Mouse (Mus musculus) hindbrain, embryonic 11.5 days (tissue): ENCODE measurements around the gene Sars. TPM values are rescaled to one million over a fixed set of nuclear protein-coding genes. Genes with fewer than 3 reads are reported as not detected.

Experiments
- ATAC-seq: fragments of 200-750 bp; cut with Nextera tagmentation; 2 replicates; pipeline ENCODE4 v1.8.0; 2017; ENCODE audit warnings: mild to moderate bottlenecking, moderate TSS enrichment, moderate library complexity; ENCODE audit not compliant: low FRiP score
- DNase-seq: peaks from one replicate; pipeline ENCODE4 v3.0.0-alpha.2; 2015; ENCODE audit warnings: low spot score
- H3K27ac ChIP-seq: fragments of 300-500 bp; sonication (generic); 2 replicates; pipeline ENCODE4 v1.5.1; 2014; ENCODE audit warnings: mild to moderate bottlenecking, low read depth, low read length
- H3K27me3 ChIP-seq: fragments of 300-500 bp; sonication (generic); 2 replicates; pipeline ENCODE4 v1.6.1; 2014; ENCODE audit warnings: mild to moderate bottlenecking, low read length, moderate library complexity, mixed read lengths; ENCODE audit not compliant: control insufficient read depth, insufficient read depth
- H3K36me3 ChIP-seq: fragments of 300-500 bp; sonication (generic); 2 replicates; pipeline ENCODE4 v1.6.1; 2014; ENCODE audit warnings: mild to moderate bottlenecking, low read length, moderate library complexity, mixed read lengths; ENCODE audit not compliant: control insufficient read depth, insufficient read depth
- H3K4me1 ChIP-seq: fragments of 300-500 bp; sonication (generic); replicated peaks from 2 replicates; pipeline ENCODE4 v1.6.1; 2014; ENCODE audit warnings: low read length, mixed read lengths; ENCODE audit not compliant: control insufficient read depth, insufficient read depth
- H3K4me2 ChIP-seq: fragments of 300-500 bp; sonication (generic); replicated peaks from 2 replicates; pipeline ENCODE4 v1.6.1; 2014; ENCODE audit warnings: mild to moderate bottlenecking, low read depth, low read length
- H3K4me3 ChIP-seq: fragments of 300-500 bp; sonication (generic); 2 replicates; pipeline ENCODE4 v1.5.1; 2014; ENCODE audit warnings: low read depth, low read length
- H3K9ac ChIP-seq: fragments of 300-500 bp; sonication (generic); 2 replicates; pipeline ENCODE4 v1.6.1; 2014; ENCODE audit warnings: low read depth, low read length
- H3K9me3 ChIP-seq: fragments of 300-500 bp; sonication (generic); 2 replicates; pipeline ENCODE4 v1.6.1; 2016; ENCODE audit warnings: low read length; ENCODE audit not compliant: control insufficient read depth
- WGBS: fragments of 180-500 bp; shearing (Covaris S2); extraction: QIAGEN DNeasy Blood & Tissue Kit; methylation state at CpG from one replicate; pipeline ENCODE4 v1.1.7; 2014; 5-methylcytosine and 5-hydroxymethylcytosine counted together
- polyA plus RNA-seq: library from polyadenylated mRNA; unstranded; fragments of >200 nt; fragmentation: Nextera tagmentation; extraction: Ambion mirVana; gene quantifications from 2 replicates; pipeline ENCODE4 v1.2.1, GENCODE M21; 2014

Sars gene
- polyA plus RNA-seq, 1 experiment from 2014 or later: 181 TPM

DNA sequence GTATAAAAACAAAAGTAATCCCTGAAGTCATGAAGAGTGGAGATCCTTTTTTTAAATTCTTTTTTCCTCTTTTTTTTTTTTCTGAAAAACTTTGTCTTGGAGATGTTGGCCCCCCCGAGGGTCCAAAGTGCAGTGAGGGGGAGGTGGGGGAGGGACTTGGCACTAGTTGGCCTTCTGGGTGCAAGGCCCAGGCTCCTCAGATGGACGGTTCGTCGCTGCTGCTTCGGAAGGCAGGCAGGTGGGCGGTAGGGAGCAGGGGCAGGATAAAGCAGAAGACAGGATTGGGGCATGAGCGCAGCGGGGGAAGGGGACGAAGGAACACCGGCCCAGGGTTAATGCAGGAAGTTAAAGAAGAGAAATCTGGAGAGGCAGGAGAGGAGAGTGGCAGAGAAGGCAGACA lies 52.7 kb downstream of the Sars start:
- DNase-seq: no peak
- no peaks in the 10 kb centered on the region for H3K9me3 ChIP-seq
- no peaks in the 10 kb centered on the region for H3K27me3 ChIP-seq
- no peak overlapping the region for H3K4me2 ChIP-seq
- H3K4me1 ChIP-seq: peaks cover 2% of the 10 kb centered on the region; the same call in 1 of the 2 replicates
- no peak overlapping the region for H3K4me3 ChIP-seq
- WGBS: 15% methylated on average over 10 of the region's 10 CpGs
- peaks cover 17% of the 10 kb centered on the region for H3K36me3 ChIP-seq
- H3K9ac ChIP-seq: no peak overlapping the region
- no peak overlapping the region for H3K27ac ChIP-seq
- ATAC-seq: no peak

- no peak overlapping the region for H3K4me2 ChIP-seq
- H3K9ac ChIP-seq: no peak overlapping the region
- H3K9me3 ChIP-seq: no peaks in the 10 kb centered on the region
- H3K4me1 ChIP-seq: peaks cover 4% of the 10 kb centered on the region; the same call in 1 of the 2 replicates
- H3K36me3 ChIP-seq: peaks cover 4% of the 10 kb centered on the region; the same call in 1 of the 2 replicates
- no peaks in the 10 kb centered on the region for H3K27me3 ChIP-seq
- DNase-seq: peak; percentile 99
- ATAC-seq: peak; percentile 57
- H3K27ac ChIP-seq: no peak overlapping the region
- WGBS: 1% methylated on average over 5 of the region's 5 CpGs
- H3K4me3 ChIP-seq: no peak overlapping the region
Observed at GRCm38 (mm10) chr3:108389111-108389545, 55.9 kb downstream of the Sars start.

- no peak for ATAC-seq
- WGBS: 95% methylated on average over 10 of the region's 10 CpGs
- H3K36me3 ChIP-seq: no peaks in the 10 kb centered on the region
- no peak overlapping the region for H3K4me2 ChIP-seq
- no peak overlapping the region for H3K27ac ChIP-seq
- no peaks in the 10 kb centered on the region for H3K27me3 ChIP-seq
- no peak overlapping the region for H3K9ac ChIP-seq
- H3K4me3 ChIP-seq: no peak overlapping the region
- no peaks in the 10 kb centered on the region for H3K9me3 ChIP-seq
- peaks cover 2% of the 10 kb centered on the region; the same call in 1 of the 2 replicates for H3K4me1 ChIP-seq
- DNase-seq: no peak
Observed at GRCm38 (mm10) chr3:108386186-108386585, 58.8 kb downstream of the Sars start.

DNA sequence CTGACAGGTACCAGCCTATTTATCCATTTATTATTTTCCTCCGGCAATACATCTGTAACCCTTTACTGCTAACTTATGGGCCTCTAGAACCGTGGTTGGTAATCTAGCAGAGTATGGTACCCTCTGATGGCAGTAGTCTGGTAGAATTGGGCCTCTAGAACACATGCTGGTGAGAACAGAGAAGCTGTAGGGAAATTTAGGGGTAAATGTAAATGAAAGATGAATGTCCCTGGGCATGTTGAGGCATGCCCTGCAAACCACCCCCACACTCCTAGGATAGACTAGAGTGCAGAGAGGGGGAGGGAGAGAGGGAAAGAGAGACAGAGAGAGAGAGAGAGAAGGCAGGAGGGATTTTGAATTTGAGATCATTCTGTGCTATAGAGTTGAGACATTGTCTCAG lies 60.6 kb downstream of the Sars start:
- Histone ChIP-seq H3K27ac (no peak overlapping the region), H3K36me3 (no peaks in the 10 kb centered on the region), H3K4me3 (peak overlapping the region; percentile 49), H3K4me1 (peaks cover 2% of the 10 kb centered on the region; the same call in 1 of the 2 replicates), H3K9ac (peak overlapping the region; percentile 5; the same call in 1 of the 2 replicates), H3K4me2 (peak overlapping the region; percentile 35), H3K9me3 (no peaks in the 10 kb centered on the region), H3K27me3 (no peaks in the 10 kb centered on the region)
- no peak for ATAC-seq
- 54% methylated on average over 2 of the region's 2 CpGs for WGBS
- no peak for DNase-seq

DNA sequence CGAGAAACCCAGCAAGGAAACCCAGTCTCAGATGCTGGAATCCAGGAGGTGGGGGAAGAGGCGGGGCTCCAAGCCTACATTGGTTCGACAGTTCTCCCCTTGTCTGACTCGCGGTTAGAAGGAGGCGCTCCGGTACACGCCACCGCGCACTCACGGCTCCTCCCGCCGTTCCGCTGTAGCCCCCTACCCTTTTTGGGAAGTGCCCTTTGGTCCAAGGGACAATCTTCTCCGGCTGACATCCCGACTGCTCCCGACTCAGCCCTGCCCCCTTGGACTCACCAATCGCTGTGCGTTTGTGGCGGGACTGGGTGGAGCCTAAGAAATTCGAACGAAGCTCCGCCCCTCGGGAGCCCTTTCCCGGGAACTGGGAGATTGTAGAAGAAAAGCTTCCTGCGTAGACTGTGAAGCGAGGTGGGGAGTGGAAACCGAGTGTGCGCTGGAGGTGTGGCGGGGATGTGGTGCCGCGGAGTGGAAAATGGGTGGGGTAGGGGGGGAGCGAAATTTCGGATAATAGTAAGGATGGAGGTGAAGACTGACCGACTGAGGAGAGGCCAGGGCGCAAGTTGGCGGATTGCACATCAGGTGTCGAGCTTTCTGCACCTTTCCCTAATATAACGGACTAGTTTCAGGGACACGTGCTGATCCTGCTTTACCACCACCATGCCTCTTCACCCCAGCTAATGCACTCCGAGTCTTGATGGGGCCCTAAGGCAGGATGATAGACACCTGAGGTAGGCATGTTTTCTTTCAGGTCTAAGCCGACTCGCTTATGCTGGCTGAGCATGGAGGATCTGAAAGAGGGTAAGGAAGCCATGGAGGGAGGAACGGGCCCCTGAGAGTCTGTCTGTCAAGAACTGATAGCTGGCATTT lies 61.3 kb downstream of the Sars start, which contains the start of gene Psrc1:
Gene Psrc1, plus strand, starts transcription at position 355 of the 870 bp plus-strand sequence.
- peak within 1 kb of the TSS; percentile 28 for H3K9ac ChIP-seq
- DNase-seq: peak; percentile 96
- H3K27me3 ChIP-seq: no peaks in the 10 kb centered on the region
- H3K4me1 ChIP-seq: peaks cover 2% of the 10 kb centered on the region; the same call in 1 of the 2 replicates
- no peak within 1 kb of the TSS for H3K27ac ChIP-seq
- peak; percentile 93 for ATAC-seq
- peak within 1 kb of the TSS; percentile 49 for H3K4me3 ChIP-seq
- peak within 1 kb of the TSS; percentile 35 for H3K4me2 ChIP-seq
- under 1% methylated on average over 44 of the region's 44 CpGs for WGBS
- H3K36me3 ChIP-seq: no peaks in the 10 kb centered on the region
- no peaks in the 10 kb centered on the region for H3K9me3 ChIP-seq

GRCm38 (mm10) chr3:108381945-108382875 lies 62.8 kb downstream of the Sars start:
- no peak overlapping the region for H3K9ac ChIP-seq
- no peaks in the 10 kb centered on the region for H3K36me3 ChIP-seq
- DNase-seq (no peak), ATAC-seq (no peak)
- 75% methylated on average over 14 of the region's 14 CpGs for WGBS
- H3K4me1 ChIP-seq: peaks cover 2% of the 10 kb centered on the region; the same call in 1 of the 2 replicates
- H3K27ac ChIP-seq: no peak overlapping the region
- H3K4me2 ChIP-seq: no peak overlapping the region
- no peaks in the 10 kb centered on the region for H3K9me3 ChIP-seq
- no peaks in the 10 kb centered on the region for H3K27me3 ChIP-seq
- no peak overlapping the region for H3K4me3 ChIP-seq

GRCm38 (mm10) chr3:108380695-108381094 lies 64.3 kb downstream of the Sars start:
- Histone ChIP-seq H3K36me3 (no peaks in the 10 kb centered on the region), H3K27ac (no peak overlapping the region), H3K4me1 (peaks cover 2% of the 10 kb centered on the region; the same call in 1 of the 2 replicates), H3K4me2 (no peak overlapping the region), H3K9me3 (no peaks in the 10 kb centered on the region), H3K4me3 (no peak overlapping the region), H3K9ac (no peak overlapping the region), H3K27me3 (no peaks in the 10 kb centered on the region)
- no peak for ATAC-seq
- no peak for DNase-seq
- 79% methylated on average over 6 of the region's 6 CpGs for WGBS

GRCm38 (mm10) chr3:108378875-108379663 lies 65.9 kb downstream of the Sars start:
- Histone ChIP-seq H3K9ac (no peak overlapping the region), H3K4me2 (no peak overlapping the region), H3K9me3 (no peaks in the 10 kb centered on the region), H3K36me3 (no peaks in the 10 kb centered on the region), H3K4me3 (no peak overlapping the region), H3K27ac (no peak overlapping the region), H3K27me3 (no peaks in the 10 kb centered on the region), H3K4me1 (no peaks in the 10 kb centered on the region; the same call in 1 of the 2 replicates)
- no peak for ATAC-seq
- DNase-seq: no peak
- WGBS: 90% methylated on average over 7 of the region's 7 CpGs
